Mouse (Mus musculus) heart, adult 2 months (tissue): ENCODE measurements around the gene Ccdc62. TPM values are rescaled to one million over a fixed set of nuclear protein-coding genes. Genes with fewer than 3 reads are reported as not detected.

ENCODE experiments used
- DNase-seq, 2 experiments: peaks; one replicate each; pipeline ENCODE4 v3.0.0; 2021
- H3K27ac ChIP-seq: fragments of 200-600 bp; 2 replicates; pipeline ENCODE4 v1.8.1; 2022
- H3K27me3 ChIP-seq: fragments of 200-500 bp; 2 replicates; pipeline ENCODE4 v1.6.1; 2012; ENCODE audit warnings: mild to moderate bottlenecking, low read length, inconsistent platforms, mixed read lengths; ENCODE audit not compliant: control insufficient read depth, insufficient read depth
- H3K36me3 ChIP-seq: fragments of 200-500 bp; 2 replicates; pipeline ENCODE4 v1.6.1; 2012; ENCODE audit warnings: low read length, inconsistent platforms; ENCODE audit not compliant: control insufficient read depth, insufficient read depth
- H3K4me1 ChIP-seq: fragments of 200-500 bp; 2 replicates; pipeline ENCODE4 v1.6.1; 2011; ENCODE audit warnings: low read length; ENCODE audit not compliant: control insufficient read depth, insufficient read depth
- H3K4me3 ChIP-seq: fragments of 200-600 bp; 2 replicates; pipeline ENCODE4 v1.8.1; 2022
- H3K79me2 ChIP-seq: fragments of 200-500 bp; replicated peaks from 2 replicates; pipeline ENCODE4 v1.6.1; 2012; ENCODE audit warnings: mild to moderate bottlenecking, inconsistent platforms, low read length, moderate library complexity, mixed read lengths; ENCODE audit not compliant: control insufficient read depth, insufficient read depth
- H3K9ac ChIP-seq: fragments of 200-500 bp; 2 replicates; pipeline ENCODE4 v1.6.1; 2012; ENCODE audit warnings: low read depth, mild to moderate bottlenecking, control low read depth, inconsistent platforms, low read length, mixed read lengths
- CTCF ChIP-seq: fragments of 200-600 bp; IDR thresholded peaks from 2 replicates; pipeline ENCODE4 v1.8.1; 2022; ENCODE audit warnings: antibody characterized with exemption, mild to moderate bottlenecking, moderate library complexity
- EP300 ChIP-seq: fragments of 200-500 bp; IDR thresholded peaks from 2 replicates; pipeline ENCODE4 v1.6.1; 2011; ENCODE audit warnings: low read depth, low read length, control low read depth; ENCODE audit not compliant: insufficient read depth
- POLR2A ChIP-seq: fragments of 200-500 bp; IDR thresholded peaks from 2 replicates; pipeline ENCODE4 v1.6.1; 2011; ENCODE audit warnings: mild to moderate bottlenecking, low read depth, low read length, control low read depth; ENCODE audit not compliant: insufficient read depth
- WGBS: fragments of 180-500 bp; shearing (Covaris S2); methylation state at CpG from one replicate; pipeline ENCODE4 v1.1.7; 2018; 5-methylcytosine and 5-hydroxymethylcytosine counted together
- intact Hi-C: fragments of 180-260 bp; cut with DNase I; formaldehyde crosslinking; loops from one replicate; pipeline ENCODE4 v1.15.1; 2025
- polyA plus RNA-seq: library from polyadenylated mRNA; depleted of rRNA; stranded (reverse); fragments of >200 nt; gene quantifications from 2 replicates; pipeline ENCODE4 v1.2.3, GENCODE M21; 2012
- total RNA-seq, 2 experiments: library from RNA; stranded (reverse); gene quantifications; 2 replicates each; pipeline ENCODE4 v1.2.3; 2021

The Ccdc62 gene
- total and polyA plus RNA-seq, 3 experiments = 1.9 to 2.5 (median 2.0) TPM

GRCm38 (mm10) chr5:123996695-123997094 lies 66.2 kb downstream of the Ccdc62 start:
- peaks cover 10% of the 10 kb centered on the region for H3K4me1 ChIP-seq
- H3K36me3 ChIP-seq = peaks cover under 1% of the 10 kb centered on the region; the same call in 1 of the 2 replicates
- no peak for TF ChIP-seq POLR2A
- TF ChIP-seq EP300 = no peak
- no peak for TF ChIP-seq CTCF
- H3K9ac ChIP-seq = no peak overlapping the region
- H3K27ac ChIP-seq = no peak overlapping the region
- WGBS = 92% methylated on average over 14 of the region's 14 CpGs
- H3K27me3 ChIP-seq = no peaks in the 10 kb centered on the region
- no peak for DNase-seq
- H3K4me3 ChIP-seq = no peak overlapping the region
- intact Hi-C loops = loop anchor here (10.0 kb wide), 1 partner anchor 172 kb away; no protein-coding TSS in a partner anchor
- H3K79me2 ChIP-seq = no peaks in the 10 kb centered on the region

DNA sequence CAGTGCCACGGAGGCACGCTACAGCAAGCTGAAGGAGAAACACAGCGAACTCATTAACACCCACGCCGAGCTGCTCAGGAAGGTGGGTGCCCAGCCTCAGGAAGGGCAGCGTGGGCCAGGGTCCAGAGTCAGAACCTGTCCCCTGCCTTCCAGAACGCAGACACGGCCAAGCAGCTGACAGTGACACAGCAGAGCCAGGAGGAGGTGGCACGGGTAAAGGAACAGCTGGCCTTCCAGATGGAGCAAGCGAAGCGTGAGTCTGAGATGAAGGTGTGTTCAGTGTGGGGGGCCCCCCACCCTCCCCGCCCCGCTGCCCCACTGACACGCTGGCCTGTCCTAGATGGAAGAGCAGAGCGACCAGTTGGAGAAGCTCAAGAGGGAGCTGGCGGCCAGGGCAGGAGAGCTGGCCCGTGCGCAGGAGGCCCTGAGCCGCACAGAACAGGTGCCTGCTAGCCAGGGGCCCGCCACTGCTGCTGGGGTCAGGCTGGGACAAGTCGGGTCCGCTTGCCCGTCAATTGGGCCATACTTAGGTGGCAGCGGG lies 66.8 kb downstream of the Ccdc62 start:
- no peak overlapping the region for H3K27ac ChIP-seq

DNA sequence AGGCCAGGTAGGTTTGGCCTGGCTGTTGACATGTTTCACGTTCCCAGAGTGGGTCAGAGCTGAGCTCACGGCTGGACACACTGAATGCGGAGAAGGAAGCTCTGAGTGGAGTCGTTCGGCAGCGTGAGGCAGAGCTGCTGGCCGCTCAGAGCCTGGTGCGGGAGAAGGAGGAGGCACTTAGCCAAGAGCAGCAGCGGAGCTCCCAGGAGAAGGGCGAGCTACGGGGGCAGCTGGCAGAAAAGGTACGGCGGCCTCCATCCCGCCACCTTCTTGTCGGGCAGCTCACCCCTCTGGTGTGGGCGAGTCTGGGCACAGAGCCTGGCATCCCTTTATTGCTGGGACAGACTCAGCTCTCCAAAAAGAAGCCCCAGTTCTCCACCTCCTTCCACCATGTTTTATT lies 67.3 kb downstream of the Ccdc62 start:
- TF ChIP-seq POLR2A = no peak
- no peak for TF ChIP-seq EP300
- TF ChIP-seq CTCF = no peak
- no peaks in the 10 kb centered on the region for H3K79me2 ChIP-seq
- no peaks in the 10 kb centered on the region for H3K27me3 ChIP-seq
- 69% methylated on average over 16 of the region's 16 CpGs for WGBS
- no peak overlapping the region for H3K9ac ChIP-seq
- H3K4me3 ChIP-seq = no peak overlapping the region
- no peak for DNase-seq
- intact Hi-C loops = loop anchor here (10.0 kb wide), 1 partner anchor 173 kb away; no protein-coding TSS in a partner anchor
- H3K27ac ChIP-seq = no peak overlapping the region
- peaks cover 1% of the 10 kb centered on the region; the same call in 1 of the 2 replicates for H3K4me1 ChIP-seq
- no peaks in the 10 kb centered on the region for H3K36me3 ChIP-seq

More for the DNA sequence above, 66.8 kb downstream of the Ccdc62 start:
- Histone ChIP-seq H3K36me3 (no peaks in the 10 kb centered on the region), H3K4me3 (no peak overlapping the region), H3K4me1 (peaks cover 6% of the 10 kb centered on the region), H3K79me2 (no peaks in the 10 kb centered on the region), H3K27me3 (no peaks in the 10 kb centered on the region), H3K9ac (no peak overlapping the region)
- TF ChIP-seq POLR2A (no peak), EP300 (no peak), CTCF (no peak)
- no peak for DNase-seq
- intact Hi-C loops = loop anchor here (10.0 kb wide), 1 partner anchor 172 kb away; no protein-coding TSS in a partner anchor
- 89% methylated on average over 24 of the region's 24 CpGs for WGBS

DNA sequence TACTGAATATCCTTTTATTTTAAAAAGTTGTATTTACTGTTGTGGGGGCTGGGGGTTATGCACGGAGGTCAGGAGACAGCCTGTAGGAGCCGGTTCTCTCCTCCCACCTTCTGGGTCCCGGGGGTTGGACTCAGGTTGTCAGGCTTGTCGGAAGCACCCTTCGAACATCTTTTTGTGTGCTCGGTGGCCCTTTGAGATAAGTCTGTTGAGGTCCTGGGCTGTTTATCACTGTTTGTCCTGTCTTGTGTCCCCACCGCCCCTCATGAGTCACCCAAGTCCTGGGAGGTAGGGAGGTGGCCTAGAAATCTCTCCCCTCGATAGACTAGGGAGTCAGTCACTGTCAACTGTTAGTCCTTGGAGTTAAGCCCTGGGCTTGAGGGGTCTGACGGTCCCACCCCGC lies 67.9 kb downstream of the Ccdc62 start:
- DNase-seq = no peak
- Histone ChIP-seq H3K9ac (no peak overlapping the region), H3K79me2 (no peaks in the 10 kb centered on the region), H3K27ac (no peak overlapping the region), H3K36me3 (no peaks in the 10 kb centered on the region), H3K4me1 (peaks cover 1% of the 10 kb centered on the region; the same call in 1 of the 2 replicates), H3K27me3 (no peaks in the 10 kb centered on the region), H3K4me3 (no peak overlapping the region)
- no peak for TF ChIP-seq POLR2A
- no peak for TF ChIP-seq EP300
- TF ChIP-seq CTCF = no peak
- 70% methylated on average over 10 of the region's 10 CpGs for WGBS
- intact Hi-C loops = loop anchor here (10.0 kb wide), 1 partner anchor 174 kb away; no protein-coding TSS in a partner anchor

DNA sequence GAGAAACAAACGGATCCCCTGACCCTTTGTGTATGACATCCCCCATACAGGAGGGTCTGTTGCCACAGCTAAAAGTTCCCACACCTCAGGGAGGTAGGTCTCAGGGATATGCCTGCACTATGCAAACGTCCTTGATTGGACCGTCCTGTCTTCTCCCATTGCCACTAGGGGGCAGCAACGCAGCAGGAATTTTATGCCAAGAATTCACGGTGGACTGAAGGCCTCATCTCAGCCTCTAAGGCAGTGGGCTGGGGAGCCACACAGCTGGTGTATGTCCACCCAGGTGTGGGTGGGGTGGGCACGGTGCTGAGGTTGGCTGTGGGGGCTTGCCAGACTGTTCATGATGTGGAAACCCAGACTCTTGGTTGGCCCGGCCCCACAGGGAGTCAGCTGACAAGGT lies 70.3 kb downstream of the Ccdc62 start:
- H3K79me2 ChIP-seq = no peaks in the 10 kb centered on the region
- 10% methylated on average over 7 of the region's 7 CpGs for WGBS
- H3K27ac ChIP-seq = no peak overlapping the region
- DNase-seq = peak; percentile 85 to 92
- H3K9ac ChIP-seq = no peak overlapping the region
- no peaks in the 10 kb centered on the region for H3K27me3 ChIP-seq
- H3K4me3 ChIP-seq = no peak overlapping the region
- H3K36me3 ChIP-seq = no peaks in the 10 kb centered on the region
- intact Hi-C loops = loop anchor here (1.0 kb wide), 1 partner anchor 84 kb away; no protein-coding TSS in a partner anchor
- TF ChIP-seq EP300 = peak; percentile 97
- TF ChIP-seq CTCF = peak; percentile 98
- TF ChIP-seq POLR2A = no peak
- H3K4me1 ChIP-seq = no peaks in the 10 kb centered on the region

DNA sequence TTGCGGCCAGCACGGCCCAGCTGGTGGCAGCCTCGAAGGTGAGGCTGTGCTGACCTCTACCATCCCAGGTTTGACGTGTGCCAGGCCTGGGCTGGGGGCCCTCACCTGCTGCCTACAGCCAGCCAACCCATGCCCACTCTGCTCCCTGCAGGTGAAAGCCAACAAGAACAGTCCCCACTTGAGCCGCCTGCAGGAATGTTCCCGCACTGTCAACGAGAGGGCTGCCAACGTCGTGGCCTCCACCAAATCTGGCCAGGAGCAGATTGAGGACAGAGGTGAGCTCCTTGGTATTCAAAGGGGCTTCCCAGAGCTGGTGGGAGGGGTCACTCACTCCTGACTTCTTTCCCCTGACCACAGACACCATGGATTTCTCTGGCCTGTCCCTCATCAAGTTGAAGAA lies 70.8 kb downstream of the Ccdc62 start:
- Histone ChIP-seq H3K27me3 (no peaks in the 10 kb centered on the region), H3K4me3 (no peak overlapping the region), H3K36me3 (no peaks in the 10 kb centered on the region), H3K9ac (no peak overlapping the region), H3K4me1 (no peaks in the 10 kb centered on the region), H3K27ac (no peak overlapping the region), H3K79me2 (no peaks in the 10 kb centered on the region)
- intact Hi-C loops = loop anchor here (1.0 kb wide), 1 partner anchor 84 kb away; no protein-coding TSS in a partner anchor
- no peak for DNase-seq
- TF ChIP-seq CTCF = no peak
- WGBS = 44% methylated on average over 9 of the region's 9 CpGs
